Mouse (Mus musculus): ENCODE measurements around the gene Nup133.

Nup133 gene

DNA sequence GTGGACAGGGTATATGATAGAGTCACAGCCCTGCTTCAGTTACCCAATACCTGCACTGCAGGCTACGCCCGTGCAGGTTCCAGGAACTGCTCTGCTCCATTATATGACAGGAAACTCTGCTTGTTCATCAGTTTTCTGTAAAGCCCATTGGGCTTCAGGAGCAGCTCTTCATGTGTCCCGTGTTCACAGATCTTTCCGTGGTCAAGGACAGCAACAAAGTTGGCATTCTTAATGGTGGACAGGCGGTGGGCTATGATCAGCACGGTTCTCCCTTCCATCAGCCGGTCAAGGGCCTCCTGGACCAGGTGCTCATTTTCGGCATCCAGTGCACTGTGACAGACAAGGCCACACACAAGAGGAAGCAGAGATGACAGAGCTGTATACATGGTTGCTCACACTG, 5.2 kb upstream of the Nup133 start:
- in situ Hi-C loops (cut with MboI; ENCODE audit: low sequenced_read_pairs), result no loop called here

- in situ Hi-C loops (cut with MboI; ENCODE audit: low sequenced_read_pairs), result no loop called here
Observed at GRCm38 (mm10) chr8:123953686-123954085, 4.6 kb upstream of the Nup133 start.

GRCm38 (mm10) chr8:123950077-123950802, 1.2 kb upstream of the Nup133 start:
- in situ Hi-C loops (cut with MboI; ENCODE audit: low sequenced_read_pairs), result no loop called here

GRCm38 (mm10) chr8:123949686-123949986, 571 bp upstream of the Nup133 start:
- in situ Hi-C loops (cut with MboI; ENCODE audit: low sequenced_read_pairs), result no loop called here

- in situ Hi-C loops (cut with MboI; ENCODE audit: low sequenced_read_pairs), result no loop called here
Observed at GRCm38 (mm10) chr8:123929026-123929425, 20.0 kb downstream of the Nup133 start.

GRCm38 (mm10) chr8:123925671-123926070, 23.4 kb downstream of the Nup133 start:
- in situ Hi-C loops (cut with MboI; ENCODE audit: low sequenced_read_pairs), result no loop called here

DNA sequence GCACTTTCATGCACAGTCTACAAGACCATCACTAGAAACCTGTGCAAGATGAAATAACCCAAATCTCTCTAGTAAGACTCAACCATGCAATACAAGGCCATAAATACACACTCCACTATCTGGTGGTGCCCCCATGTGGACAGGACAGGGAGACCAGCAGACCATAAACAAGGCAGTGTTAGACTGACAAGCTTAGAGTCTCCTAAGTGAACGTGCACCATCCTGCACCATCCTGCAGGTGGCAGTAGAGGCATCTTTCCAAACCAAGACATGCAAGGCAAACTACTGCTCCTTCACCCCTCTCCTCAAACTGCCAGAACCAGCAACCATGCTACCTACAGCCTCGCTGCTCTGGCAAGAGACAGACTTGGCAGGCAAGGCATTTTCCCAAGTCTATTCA, 24.3 kb downstream of the Nup133 start:
- in situ Hi-C loops (cut with MboI; ENCODE audit: low sequenced_read_pairs), result no loop called here

DNA sequence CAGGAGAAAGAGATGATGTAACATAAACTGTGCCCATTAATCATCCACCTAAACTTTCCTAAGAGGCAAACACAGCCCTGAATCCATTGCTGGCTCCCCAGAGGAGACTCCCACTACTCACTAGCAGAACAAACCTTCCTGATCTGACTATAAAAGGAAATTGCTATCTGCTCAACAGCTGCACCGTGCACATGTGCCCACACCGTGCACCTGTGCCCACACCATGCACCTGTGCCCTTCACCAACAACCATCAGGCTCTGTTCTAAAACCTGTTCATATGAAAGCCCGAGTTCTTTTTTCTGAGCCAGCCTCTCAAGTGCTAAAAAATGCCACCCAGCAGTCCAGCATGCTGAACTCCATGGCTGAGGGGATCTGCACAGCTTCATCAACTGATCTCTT, 34.4 kb downstream of the Nup133 start:
- in situ Hi-C loops (cut with MboI; ENCODE audit: low sequenced_read_pairs), result no loop called here

DNA sequence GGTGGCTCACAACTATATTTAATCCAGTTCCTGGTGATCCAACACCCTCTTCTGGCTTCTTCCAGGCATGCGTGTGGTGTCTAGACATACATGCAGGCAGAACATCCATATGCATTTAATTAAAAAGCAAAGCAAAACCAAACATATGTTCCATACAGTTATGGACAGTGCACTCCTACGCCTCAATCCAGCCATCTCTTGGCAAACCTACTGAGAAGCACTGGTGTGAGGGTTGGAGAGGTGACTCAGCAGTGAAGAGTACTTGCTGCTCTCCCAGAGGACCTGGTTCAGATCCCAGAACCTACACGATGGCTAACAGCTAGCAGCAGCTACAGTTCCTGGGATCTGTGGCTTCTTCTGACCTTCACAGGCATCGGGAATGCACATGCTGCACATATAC, 36.8 kb downstream of the Nup133 start:
- in situ Hi-C loops (cut with MboI; ENCODE audit: low sequenced_read_pairs), result no loop called here

GRCm38 (mm10) chr8:123907604-123908003, 41.5 kb downstream of the Nup133 start:
- in situ Hi-C loops (cut with MboI; ENCODE audit: low sequenced_read_pairs), result no loop called here

GRCm38 (mm10) chr8:123902653-123903052, 46.4 kb downstream of the Nup133 start:
- in situ Hi-C loops (cut with MboI; ENCODE audit: low sequenced_read_pairs), result no loop called here

DNA sequence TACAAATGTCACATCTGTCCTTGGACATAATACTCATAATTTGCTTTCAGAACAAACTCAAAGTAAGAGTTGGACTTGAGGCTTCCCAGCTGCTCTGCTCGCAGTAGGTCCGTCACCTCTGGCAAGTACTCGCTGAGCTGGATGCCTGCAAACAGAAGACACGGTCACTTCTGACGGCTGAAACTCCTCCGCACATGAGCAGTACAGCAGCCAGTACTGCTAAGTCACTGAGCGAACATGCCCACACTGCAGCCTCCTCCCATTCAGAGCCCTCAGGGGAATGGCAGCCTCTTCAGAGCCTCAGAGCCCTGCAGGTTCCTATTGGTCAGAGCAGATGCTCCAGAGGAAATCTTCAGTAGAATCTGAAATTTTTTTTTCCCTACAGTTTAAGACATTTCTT, 49.7 kb downstream of the Nup133 start:
- in situ Hi-C loops (cut with MboI; ENCODE audit: low sequenced_read_pairs), result no loop called here

DNA sequence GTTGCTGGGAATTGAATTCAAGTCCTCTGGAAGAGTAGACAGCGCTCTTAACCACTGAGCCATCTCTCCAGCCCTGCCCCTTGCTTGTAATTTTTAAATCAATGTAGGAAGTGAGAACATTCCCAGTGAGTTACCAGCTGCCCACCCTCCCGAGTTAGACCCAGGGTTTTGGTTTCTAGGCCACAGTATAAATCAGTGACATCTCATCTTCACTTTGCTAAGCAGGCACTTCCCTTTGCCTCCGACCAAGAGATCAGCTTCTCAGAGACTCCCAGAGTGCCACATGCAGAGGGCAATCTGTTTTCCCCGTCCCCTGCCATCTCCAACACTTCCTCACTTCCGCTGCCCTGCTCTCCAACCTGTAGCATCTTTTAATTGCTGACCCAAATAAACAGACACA, 50.5 kb downstream of the Nup133 start:
- in situ Hi-C loops (cut with MboI; ENCODE audit: low sequenced_read_pairs), result no loop called here

DNA sequence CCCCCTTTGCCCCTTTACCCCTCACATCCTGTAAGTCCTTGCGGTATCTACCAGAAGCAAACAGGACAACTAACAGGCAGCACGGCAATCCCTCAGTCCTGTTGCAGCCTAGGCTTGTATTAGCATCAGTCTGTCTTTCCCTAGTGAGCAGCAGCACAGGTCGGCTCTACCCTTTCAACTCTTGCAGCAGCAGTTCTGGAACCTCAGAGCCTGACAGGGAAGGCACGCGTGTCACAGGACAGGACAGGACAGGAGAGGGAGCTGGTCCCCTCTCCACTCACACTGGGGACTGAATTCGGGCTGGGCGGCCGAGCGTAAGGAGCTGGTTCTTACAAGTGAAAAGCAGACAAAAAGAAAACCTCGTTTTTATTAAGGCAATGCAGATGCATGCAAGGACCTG, 52.3 kb downstream of the Nup133 start:
- in situ Hi-C loops (cut with MboI; ENCODE audit: low sequenced_read_pairs), result no loop called here

DNA sequence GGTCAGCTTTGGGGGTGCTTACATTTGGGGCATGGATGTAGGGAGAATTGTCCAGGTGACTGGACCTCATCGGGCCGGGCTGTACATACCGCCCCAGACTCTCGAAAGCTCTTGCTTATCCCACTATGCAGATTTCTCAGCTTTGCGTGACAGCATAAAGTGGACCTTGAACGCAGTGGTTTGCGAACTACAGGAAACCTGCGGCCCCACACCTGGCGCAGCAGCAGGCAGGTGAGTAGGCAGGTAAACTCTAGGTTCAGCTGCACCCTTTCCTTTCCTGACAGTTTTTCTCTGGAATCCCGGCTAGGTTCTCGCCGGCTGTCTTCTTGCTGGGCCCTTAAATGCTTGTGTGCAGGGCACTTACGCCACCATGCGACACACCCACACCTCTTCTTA, 52.7 kb downstream of the Nup133 start:
- in situ Hi-C loops (cut with MboI; ENCODE audit: low sequenced_read_pairs), result no loop called here

DNA sequence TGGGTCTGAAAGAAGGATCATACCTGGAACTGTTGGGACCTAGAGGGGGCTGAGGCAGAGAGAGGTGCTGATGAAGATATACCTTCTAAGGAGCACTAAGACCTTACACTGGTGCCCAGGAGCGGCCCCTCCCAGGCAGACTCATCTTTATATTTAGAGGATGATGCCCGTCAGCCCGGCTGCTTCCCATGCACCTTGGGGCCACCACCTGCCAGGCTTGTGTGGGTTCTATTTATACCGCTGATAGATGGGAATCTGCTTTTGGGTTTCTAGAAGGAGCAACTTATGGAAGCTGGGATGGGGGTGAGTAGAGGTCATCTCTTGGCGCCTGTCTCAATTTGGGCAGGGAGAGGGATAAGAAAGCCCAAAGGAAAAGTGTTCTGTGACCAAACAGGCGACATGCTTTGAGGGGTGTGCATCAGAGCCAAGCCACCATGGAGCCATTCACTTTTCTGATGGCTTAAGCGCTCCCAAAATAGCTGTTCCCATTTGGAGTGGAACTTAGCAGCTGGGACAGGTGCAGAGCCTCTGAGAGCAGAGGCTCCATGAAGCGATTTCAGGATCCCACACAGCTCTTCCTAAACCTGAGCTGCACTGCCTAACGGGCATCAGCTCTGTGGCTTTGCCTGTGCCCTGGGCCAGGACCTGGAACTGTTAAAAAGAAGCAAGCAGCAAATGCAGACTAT, 53.2 kb downstream of the Nup133 start:
- in situ Hi-C loops (cut with MboI; ENCODE audit: low sequenced_read_pairs), result no loop called here

DNA sequence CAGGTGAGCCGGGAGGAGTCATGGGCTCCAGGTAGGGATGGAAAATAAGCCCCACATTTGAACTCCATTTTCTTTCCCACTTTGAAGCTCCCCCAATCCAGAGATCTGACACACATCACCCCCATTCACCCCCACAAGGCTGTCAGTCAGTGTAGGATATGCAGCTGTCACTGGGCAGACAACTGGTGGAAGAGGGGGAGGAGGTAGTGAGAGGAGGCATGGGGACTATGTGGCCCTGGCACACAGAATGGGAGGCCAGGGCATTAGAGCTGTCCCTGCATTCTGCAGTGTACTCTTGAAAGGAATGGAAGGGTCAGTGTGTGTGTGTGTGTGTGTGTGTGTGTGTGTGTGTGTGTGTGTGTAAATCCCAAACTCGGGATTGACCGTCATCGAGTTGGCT, 53.8 kb downstream of the Nup133 start:
- in situ Hi-C loops (cut with MboI; ENCODE audit: low sequenced_read_pairs), result no loop called here

DNA sequence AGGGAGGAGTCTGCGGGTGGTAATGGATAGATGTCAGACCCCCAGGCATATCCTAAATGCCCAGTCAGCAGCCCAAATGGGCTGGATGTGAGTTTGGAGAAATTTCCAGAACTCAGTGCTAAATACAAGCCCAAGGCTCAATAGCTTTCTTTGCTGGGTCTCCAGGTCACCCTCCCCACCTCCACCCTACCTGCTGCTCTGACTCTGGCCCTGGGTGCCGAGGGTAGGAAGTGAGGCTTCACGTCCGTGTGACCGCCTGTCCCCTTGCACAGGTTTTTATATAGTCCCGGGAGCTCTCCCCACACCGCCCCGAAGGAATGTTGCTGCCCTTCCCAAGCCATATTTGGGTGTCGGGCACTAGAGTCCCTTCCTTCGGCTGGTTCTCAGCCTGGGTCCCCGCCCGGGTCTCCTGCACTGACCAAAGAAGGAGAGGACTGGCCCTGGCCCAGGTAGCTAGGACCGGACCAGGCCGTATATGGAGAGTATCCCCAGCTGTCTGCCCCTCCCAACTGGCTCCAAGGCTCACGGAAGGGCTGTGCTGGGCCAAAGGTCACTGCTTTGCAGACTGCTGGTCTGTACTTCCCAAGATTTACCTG, 54.5 kb downstream of the Nup133 start, which contains the start of gene Acta1:
Gene Acta1 (minus strand): TSS at position 250 of the 596 bp plus-strand sequence.
- in situ Hi-C loops (cut with MboI; ENCODE audit: low sequenced_read_pairs), result no loop called here

DNA sequence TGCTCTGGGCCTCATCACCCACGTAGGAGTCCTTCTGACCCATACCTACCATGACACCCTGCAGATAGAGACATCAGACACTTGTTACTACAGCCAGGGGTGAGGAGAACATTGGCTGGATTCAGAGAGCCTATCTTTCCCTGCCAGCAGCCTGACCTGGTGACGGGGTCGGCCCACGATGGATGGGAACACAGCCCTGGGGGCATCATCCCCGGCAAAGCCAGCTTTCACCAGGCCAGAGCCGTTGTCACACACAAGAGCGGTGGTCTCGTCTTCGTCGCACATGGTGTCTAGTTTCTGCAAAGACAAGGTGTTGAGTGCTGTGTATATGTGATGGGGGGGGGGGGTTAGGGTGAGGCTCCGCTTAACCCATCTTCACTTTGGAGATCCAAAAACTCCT, 55.7 kb downstream of the Nup133 start:
- in situ Hi-C loops (cut with MboI; ENCODE audit: low sequenced_read_pairs), result no loop called here

DNA sequence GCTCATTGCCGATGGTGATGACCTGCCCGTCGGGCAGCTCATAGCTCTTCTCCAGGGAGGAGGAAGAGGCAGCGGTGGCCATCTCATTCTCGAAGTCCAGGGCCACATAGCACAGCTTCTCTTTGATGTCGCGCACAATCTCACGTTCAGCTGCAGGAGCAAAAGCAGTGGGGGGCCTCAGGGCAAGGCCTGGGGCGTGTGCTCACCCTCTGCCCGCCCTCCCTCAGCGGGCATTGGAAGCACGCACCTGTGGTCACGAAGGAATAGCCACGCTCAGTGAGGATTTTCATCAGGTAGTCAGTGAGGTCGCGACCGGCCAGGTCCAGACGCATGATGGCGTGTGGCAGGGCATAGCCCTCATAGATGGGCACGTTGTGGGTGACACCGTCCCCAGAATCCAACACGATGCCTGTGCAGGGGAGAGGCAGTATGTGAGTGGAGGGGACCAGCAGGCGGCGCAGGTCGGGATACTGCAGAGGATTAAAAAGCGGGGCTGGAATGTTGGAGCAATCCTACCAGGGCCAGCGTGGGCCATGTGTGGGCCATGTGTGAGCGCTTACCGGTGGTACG, 56.4 kb downstream of the Nup133 start:
- in situ Hi-C loops (cut with MboI; ENCODE audit: low sequenced_read_pairs), result no loop called here

DNA sequence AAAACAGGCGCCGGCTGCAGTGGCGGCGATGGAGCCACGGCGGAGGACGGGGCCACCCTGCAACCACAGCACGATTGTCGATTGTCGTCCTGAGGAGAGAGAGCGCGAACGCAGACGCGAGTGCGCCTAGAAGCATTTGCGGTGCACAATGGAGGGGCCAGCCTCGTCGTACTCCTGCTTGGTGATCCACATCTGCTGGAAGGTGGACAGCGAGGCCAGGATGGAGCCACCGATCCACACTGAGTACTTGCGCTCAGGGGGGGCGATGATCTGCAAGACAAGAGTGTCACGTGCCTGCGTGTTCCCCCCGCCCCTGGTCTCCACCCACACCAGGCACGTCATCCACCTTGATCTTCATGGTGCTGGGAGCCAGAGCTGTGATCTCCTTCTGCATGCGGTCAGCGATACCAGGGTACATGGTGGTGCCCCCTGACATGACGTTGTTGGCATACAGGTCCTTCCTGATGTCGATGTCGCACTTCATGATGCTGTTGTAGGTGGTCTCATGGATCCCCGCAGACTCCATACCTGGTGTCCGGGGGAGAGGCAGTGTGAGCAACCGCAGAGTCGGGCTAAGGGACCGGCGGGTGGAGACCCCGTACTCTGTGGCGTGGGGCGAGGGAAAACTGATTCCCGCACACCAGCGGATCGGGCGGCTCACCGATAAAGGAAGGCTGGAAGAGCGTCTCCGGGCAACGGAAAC, 57.0 kb downstream of the Nup133 start:
- in situ Hi-C loops (cut with MboI; ENCODE audit: low sequenced_read_pairs), result no loop called here

All from CH12F3 (cell line).